Mouse (Mus musculus) kidney, postnatal 14 days (tissue): Measurements from ENCODE around the gene Zan.
"Not testable (repeated sequence)": the region's sequence is repeated elsewhere in the genome, so short reads cannot be mapped to it uniquely, and the experiment has no call there.

Source experiments
- DNase-seq: peaks from one replicate; pipeline ENCODE4 v3.0.0; 2022; ENCODE audit warnings: mixed read lengths

Zan gene

DNA sequence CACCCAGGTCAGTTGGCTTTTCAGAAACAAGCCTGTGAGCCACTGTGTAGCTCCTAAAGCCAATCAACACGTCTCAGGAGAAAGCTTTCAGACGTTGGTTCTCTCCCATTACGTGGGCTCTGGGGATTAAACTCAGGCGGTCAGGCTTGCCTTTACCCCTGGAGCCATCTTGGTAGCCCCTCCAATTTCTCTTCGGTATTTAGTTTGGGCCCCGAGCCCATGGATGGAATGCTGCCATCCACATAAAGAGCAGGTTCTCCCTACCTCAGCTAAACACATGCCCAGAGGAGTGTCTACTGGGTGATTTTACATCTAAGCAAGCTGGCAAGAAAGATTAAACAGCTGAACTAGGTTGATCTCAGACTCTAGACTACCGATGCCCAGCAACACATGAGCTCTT is 23.3 kb upstream of the Zan start:
- DNase-seq, result no peak

GRCm38 (mm10) chr5:137493831-137494230 is 17.0 kb upstream of the Zan start:
- peak; percentile 58 for DNase-seq

- peak; percentile 80 for DNase-seq
These were observed 14.7 kb upstream of the Zan start for GRCm38 (mm10) chr5:137491559-137491958.

GRCm38 (mm10) chr5:137487616-137488015 is 10.8 kb upstream of the Zan start:
- no peak for DNase-seq

DNA sequence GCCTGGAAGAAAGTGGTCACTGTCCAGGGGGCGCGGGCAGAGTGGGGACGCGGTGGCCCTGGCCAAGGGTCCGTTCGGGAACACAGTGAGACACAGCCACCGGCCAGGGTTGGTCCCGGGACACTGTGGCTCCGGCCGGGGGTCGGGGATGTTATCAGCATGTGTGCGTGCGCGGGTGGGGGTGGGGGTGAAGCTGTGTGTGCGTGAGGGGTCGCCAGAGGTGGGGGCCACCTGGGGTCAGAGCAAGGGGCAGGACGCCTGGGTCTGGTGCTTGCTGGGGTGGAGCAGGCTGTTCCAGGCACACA is 8.9 kb upstream of the Zan start:
- no peak for DNase-seq

- no peak for DNase-seq
These were observed 8.4 kb upstream of the Zan start for GRCm38 (mm10) chr5:137485071-137485850.

GRCm38 (mm10) chr5:137481897-137482296 is 5.0 kb upstream of the Zan start:
- DNase-seq, result no peak

DNA sequence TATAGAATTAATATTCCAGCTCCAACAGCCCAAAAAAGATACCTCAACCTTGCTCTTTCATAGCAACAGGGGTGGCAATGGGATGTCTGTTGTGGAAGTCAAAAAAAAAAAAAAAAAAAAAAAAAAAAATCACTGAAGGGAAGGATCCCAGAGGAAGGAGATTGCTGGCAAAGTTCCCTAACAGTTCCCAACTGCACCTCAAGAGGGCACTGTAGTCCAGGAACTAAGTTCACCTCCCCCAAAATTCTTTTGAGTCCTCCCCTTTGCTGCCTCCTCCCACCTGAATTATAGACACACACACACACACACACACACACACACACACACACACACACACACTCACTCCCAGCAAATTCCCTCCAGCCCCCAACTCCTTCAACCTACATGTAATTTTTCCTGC is 4.3 kb upstream of the Zan start:
- DNase-seq, result peak; percentile 89

- DNase-seq, result no peak
These were observed 2.5 kb downstream of the Zan start for GRCm38 (mm10) chr5:137474351-137474750.

DNA sequence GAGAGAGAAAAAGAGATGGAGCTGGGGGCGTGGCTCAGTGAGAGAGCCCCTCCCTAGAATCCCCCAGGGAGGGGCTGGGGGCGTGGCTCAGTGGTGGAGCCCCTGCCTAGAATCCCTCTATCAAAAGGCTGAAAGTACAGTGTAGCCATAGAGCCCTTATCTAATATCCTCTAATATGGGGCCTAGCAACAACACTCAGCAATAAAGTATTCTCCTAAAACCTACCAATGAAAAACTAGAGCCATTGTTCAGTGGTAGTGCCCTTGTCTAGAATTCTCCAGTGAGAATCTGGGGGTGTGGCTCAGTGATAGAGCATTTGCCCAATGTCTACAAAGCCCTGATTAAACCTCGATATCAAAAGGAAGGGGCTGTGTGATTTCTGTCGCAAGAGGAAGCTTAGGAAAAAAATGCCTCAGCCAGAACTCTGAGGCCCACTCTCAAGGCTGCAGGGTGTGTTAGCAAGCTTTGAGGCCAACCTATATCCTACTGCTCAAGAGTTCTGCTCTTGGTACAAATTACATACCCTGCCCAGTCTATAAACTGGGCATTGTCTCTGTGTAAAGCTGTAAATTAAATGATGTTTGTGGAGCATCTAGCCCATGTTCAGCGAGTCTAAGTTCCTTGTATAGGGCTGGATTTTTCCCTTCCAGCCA is 4.5 kb downstream of the Zan start:
- DNase-seq, result no peak

GRCm38 (mm10) chr5:137466946-137467345 is 9.9 kb downstream of the Zan start:
- DNase-seq, result no peak

DNA sequence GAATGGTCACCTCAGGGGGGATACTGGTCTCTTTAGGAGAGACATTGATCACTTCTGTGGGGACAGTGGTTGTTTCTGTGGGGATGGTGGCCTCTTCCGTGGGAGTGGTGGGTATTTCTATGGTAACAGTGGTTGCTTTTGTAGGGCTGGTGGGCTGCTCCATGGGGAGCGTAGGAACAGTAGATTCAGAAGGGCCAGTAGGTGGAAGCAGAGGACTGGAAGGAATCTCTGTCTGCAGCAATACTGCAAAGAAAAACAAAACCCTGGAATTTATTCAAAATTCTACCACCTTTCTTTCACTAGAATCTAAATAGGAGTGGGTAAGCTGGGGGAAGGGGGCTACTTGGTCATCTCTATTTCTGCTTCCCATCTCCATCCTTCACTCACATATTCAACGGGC is 11.8 kb downstream of the Zan start:
- DNase-seq, result peak; percentile 26

DNA sequence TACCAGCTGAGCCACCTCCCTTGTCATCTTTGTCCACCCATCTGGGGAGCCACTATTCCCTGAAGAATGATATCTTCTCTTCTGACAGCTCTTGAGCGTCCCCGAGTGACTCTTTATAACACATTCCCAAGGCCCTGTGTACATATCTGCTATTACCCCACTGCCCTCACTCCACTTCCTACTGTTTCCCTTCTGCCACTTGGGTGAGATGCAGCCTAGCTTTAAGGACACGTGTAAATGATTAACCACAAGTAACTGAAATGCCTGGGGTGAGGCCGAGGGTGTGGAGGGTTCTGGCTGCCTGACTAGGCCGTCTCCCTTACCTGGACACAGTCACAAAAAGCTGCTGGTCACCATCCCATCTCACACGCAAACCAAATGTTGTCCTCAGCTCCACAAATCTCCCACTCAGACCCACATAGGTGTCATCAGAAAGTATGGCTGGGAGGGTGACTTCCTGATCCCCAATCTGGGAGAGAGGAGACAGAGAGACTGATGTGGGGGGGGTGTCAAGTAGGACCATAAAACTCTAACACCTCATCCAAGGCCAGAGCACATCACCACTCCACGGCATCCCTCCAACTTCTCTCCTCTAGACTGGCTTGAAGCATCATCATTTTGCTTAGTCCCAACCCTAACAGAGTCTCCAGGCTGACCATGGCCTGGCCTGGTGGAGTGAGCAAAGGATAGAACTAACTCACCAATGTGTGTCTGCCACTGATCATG is 20.8 kb downstream of the Zan start:
- peak; percentile 67 for DNase-seq

GRCm38 (mm10) chr5:137455206-137455605 is 21.7 kb downstream of the Zan start:
- no peak for DNase-seq

DNA sequence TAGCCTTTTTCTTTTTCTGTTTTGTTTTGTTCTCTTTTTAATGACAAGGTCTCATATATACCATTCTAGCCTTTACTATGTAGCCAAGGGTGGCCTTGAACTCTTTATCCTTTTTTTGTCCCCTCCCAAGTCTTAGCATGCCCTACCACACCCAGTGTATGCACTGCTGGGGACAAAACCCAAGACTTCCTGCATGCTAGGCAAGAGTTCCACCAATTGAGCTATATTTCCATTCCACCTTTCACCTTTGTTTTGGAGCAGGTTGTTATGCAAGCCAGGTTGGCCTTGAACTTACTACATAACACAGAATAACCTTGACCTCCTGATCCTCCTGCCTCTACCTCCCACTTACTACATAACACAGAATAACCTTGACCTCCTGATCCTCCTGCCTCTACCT is 31.3 kb downstream of the Zan start:
- no peak for DNase-seq

DNA sequence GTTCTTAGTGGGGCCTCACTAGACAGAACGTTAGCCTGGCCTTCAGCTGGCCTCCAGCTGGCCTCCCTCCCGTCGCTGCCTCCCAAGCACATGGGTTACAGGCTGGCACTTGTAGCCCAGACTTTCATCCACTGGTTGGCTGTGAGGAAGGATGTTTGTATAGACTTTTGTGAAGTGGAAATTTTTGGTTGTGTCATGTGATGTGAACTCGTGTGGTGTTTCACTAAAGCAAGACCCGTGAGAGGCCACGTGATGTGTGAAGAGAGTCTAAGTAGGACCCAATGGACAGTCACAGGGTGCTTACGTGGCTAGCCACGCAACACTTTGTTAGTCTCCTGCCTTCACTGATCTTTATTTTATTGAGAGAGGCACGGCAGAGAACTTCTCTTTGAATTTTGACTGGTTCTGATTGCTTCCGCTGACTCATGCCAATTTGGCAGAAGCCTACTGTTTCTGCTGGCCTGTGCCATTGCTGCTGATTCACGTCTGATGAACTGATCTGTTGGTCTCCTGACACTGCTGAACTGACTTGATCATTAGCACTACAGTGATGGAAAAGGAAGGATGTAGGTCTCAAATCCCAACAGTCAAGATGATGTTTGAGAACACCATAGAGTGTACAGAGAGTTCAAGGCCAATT is 36.5 kb downstream of the Zan start:
- no peak for DNase-seq

GRCm38 (mm10) chr5:137433889-137434288 is 43.0 kb downstream of the Zan start:
- DNase-seq, result no peak

DNA sequence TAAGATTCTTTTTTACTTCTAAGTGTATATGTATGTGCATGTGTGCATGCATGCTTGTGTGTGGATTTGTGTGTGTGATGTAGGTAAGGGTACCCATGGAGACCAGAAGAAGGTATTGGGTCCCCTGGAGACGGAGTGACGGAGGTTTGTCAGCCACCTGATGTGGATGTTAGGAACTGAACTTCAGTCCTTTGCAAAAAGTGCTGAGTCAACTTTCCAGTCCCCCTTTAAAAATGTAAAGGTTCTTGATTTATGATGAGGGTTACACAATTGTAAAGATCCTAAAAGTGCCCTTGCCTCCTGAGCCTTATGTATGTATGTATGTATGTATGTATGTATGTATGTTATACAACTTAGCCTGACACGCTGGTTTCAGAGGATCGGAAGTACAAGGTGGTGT is 46.5 kb downstream of the Zan start:
- not testable (repeated sequence) for DNase-seq

- DNase-seq, result no peak
These were observed 51.2 kb downstream of the Zan start for GRCm38 (mm10) chr5:137425648-137426047.

DNA sequence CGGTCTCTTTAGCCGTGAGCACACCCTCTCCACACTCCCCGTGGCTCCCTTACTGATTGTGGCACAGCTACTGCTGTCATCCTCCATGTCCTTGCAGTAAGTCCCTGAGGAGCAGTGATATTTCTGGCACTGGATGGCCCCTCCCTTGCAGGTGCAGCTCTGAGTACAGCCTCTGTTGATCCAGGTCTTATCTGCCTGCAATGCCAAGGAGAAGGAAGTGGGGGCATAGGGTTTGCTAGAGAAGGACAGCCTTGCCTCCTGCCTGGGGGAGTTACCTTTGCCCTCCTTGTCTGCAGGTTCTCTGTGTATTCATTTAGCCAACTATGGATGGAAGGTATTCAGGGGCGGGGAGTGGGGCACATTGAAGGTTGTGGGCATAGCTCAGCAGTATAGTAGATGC is 57.0 kb downstream of the Zan start:
- no peak for DNase-seq

DNA sequence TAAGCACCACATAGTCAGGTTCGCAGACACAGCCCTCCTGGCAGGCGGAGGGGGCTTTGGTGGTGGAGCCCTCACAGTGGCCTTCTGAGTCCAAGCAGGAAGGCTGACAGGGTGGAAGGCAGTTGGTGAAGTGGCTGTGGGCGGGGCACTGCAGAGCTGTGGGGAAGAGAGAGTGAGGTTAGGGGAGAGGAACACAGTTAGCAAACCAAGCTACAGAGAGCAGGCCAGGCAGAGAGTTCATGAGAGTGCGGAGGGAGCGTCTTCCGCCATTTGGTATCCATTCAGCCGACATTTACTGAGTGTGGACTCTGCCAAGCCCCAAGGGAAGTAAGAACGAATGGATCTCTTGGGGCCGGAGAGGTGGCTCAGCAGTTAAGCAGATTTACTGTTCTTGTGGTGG is 57.8 kb downstream of the Zan start:
- peak; percentile 57 for DNase-seq

- DNase-seq, result no peak
These were observed 62.6 kb downstream of the Zan start for GRCm38 (mm10) chr5:137414253-137414652.

DNA sequence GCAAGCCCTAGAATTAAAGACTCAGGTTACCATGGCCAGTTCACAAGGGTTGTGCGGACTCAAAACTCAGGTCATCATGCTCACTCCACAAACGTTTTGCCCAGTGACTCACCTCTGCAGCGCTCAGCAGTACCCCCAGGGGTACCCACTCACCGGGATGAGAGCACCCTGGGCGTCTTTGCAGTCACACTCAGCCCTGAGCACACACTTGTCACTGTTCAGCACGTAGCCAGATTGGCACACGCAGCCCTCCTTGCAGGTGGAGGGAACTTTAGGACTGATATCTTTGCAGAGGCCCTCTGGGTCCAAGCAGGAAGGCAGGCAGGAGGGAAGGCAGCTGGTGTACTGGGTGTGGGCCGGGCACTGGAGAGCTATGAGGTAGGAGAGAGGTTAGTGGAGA is 65.6 kb downstream of the Zan start:
- no peak for DNase-seq

- DNase-seq, result no peak
These were observed 66.3 kb downstream of the Zan start for GRCm38 (mm10) chr5:137410549-137410948.
